Mouse (Mus musculus) spleen, adult 12 weeks (tissue): ENCODE measurements around the gene Mrtfa.

Source experiments
- DNase-seq: peaks from one replicate; pipeline ENCODE4 v3.0.0; 2022; ENCODE audit warnings: low spot score

The Mrtfa gene

DNA sequence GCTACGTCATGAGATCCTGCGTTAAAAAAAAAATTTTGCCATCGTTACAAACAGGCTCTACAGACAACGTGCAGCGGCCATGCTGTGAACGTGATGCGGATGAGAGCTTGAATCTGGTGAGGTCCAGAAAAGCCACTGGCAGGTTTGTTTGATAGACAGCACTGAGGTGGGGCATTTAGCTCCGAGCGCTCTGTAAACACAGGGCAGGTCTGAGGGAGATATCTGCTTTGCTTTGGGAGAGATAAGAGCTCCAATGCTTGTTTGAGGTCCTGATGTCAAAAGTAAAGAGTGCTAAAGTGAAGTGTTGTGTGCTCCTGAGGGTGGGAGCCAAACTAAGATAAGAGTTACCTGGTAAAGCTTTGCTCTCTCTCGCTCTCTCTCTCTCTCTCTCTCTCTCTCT lies 6.6 kb upstream of the Mrtfa start:
- DNase-seq = no peak

DNA sequence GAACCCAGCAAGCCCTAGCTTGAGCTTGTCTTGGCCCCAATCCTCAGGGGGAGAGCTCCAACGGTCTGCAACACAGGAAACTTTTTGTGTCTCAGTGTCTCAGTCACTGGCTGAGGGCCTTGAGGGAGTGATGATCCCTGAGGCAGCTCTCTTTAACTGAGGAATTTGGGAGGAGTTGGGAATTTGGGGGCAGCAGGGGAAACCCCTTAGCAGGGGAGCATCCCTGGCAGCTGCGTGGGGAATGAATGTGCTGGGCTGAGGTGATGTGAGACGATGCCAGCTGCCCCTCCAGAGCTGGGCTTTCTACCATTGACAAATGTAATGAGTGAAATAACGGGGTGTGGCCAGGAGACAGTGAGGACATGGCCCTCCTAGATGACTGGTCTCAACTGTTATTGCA lies 4.9 kb upstream of the Mrtfa start:
- no peak for DNase-seq

DNA sequence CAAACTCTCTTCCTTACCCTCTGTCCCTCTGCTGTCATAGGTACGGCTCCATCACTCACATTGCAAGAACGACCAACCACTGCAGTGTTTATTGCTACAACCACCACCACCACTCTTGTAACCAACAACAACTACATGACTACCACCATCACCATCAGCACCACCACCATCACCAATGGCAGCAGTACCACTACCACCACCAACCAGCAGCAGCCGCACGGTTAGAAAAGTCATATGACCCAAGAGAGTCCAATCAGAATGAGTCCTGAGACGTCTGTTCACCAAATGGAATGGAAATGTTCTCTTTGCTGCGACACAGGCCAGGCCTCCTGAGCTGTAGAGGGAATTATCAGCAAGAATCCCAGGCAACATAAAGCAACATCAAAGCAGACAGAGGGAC lies 4.2 kb upstream of the Mrtfa start:
- no peak for DNase-seq

DNA sequence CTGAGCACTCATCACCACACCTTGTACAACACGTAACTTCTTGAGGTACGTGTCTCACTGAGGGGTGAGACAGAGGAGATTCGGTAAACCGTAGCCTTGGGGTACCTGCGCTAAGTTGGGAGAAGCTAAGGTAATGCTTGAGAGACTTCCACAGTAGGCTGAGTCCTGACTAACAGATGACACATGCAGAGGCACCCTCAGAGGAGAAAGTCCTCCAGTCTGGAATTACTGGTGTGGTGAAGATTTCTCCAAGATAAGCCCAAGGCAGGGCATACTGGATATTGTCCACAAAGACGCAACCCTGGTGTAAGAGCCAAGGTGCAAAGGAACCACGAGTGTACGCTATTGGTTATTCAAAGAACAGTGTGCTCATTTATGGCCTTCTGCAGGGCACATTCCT lies 2.3 kb upstream of the Mrtfa start:
- no peak for DNase-seq

DNA sequence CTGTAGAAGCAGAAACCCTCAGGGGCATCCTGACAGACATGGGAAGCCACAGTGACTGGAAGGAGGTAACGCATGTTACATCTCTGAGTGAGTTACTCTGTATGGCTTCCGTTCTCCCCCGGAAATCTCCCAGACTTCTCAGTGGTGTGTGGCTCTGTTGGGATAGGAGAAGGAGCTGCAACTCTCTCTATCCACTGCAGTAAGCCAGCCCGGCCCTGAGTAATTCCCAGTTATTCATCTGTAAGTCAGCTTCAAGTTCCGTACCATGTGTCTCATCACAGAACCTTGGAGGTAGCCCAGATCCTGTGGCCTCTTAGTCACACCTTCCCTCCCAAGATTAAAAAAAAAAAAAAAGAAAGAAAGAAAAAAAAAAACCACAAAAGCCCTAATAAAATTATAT lies 1.8 kb upstream of the Mrtfa start:
- DNase-seq = no peak

DNA sequence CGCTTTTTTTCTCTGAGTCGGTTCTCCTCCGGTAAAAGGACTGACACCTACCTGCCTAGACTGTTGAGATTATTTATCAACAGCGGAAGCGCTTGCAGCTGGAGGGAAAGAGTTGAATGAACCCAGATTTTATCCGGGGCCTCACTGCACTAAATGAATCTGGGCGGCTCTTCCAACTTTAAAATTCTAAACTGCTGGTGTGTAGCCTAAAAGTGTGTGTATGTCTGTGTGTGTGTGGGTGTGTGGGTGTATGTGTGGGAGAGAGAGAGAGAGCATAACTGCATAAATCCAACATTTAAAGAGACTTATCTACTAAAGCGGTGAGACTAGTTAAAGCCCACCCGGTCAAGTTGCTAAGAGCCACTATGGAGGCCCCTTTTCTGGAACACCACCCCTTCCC lies 746 bp upstream of the Mrtfa start:
- DNase-seq = no peak

DNA sequence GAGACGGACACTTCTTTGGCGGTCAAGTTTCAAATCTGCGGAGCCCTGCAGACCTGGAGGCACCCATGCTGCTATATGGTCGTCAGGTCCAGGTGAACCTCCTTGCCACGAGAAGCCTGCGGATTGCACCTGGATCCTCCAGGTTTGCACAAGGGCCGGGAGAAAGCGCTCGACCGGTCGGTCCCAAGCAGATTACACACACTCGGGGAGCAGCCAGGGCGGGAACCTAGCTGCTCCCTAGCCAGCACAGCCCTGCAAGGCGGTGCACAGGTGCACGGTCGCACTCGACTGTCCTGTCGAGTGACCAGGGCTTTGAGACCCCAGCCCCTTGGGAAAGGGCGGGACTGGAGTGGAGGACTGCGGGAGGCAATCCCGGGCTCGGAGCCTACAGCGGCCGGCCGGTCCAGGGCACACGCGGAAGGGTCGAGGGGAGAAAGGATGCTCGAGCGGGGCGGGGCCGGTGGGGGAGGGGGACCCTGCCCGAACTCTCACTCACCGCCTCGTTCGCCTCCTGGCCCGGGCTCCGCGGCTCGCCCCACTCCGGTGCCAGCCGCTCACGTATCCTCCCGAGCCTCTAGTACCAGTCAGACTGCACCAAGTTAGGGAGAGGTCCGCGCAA lies 437 bp downstream of the Mrtfa start:
- peak; percentile 14 for DNase-seq

DNA sequence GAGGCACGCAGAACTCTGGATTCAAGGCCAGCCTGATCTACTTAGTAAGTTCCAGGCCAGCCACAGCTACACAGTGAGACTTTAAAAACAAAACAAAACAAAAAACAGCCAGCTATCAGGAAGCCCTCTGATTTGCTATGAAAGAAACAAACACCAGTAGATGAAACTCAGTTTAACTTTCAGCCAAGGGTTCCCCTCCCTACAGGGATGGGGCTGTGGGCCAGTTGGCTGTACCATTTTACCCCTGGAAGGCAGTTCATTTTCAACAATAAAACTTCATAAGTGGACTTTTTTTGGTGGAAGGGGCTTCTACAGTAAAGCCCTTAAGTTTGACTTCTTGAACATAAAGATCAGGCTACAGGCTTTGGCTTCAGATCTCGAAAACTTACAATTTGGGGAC lies 1.5 kb downstream of the Mrtfa start:
- no peak for DNase-seq

DNA sequence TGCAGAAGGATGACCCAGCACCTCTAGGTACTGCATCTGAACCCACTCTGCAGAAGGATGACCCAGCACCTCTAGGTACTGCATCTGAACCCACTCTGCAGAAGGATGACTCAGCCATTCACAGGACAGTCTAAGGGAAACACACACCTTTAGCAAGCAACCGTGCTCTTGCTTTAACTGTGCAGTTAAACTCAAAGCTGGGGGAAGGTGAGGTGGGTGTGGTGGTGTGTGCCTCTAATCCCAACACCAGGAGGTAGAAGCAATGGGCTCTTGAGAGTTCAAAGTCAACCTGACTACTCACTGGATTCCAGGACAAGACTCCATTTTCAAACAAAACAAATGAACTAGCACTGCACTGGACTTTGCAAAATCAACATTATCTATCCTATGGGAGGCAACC lies 5.6 kb downstream of the Mrtfa start:
- no peak for DNase-seq

DNA sequence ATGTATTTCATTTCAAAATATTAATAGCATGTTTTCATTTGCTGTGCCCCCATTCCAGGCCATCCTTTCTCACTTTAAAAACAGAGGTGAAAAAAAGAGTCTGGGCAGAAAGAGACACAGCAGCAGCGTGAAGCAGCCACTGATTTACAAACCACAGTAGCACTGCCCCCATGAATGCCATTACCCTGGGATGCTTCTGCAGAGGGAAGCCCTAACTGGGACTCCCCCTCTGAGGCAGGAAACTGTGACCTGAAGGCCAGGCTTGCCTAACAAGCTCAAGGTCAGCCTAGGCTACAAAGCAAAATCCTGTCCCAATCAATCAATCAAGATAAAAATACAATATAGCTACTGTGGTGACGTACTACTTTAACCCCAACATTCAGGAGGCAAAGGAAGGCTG lies 9.3 kb downstream of the Mrtfa start:
- no peak for DNase-seq

DNA sequence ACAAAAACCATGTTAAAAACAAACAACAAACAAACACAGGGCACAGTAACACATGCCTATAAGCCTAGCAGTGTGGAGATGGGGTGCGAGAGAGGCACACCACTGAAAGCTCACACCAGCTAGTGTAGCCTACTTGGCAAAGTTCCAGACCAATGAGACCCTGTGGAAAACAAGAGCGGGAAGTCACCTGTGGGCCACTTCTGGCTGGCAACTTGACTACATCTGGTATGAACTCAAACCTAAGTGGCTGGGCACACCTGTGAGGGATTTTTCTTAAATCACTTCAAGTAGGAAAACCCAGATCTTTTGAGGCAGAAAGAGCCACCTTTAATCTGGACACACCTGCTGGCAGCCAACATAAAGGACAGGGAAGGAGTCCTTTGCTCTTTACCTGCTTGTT lies 11.0 kb downstream of the Mrtfa start:
- DNase-seq = no peak

DNA sequence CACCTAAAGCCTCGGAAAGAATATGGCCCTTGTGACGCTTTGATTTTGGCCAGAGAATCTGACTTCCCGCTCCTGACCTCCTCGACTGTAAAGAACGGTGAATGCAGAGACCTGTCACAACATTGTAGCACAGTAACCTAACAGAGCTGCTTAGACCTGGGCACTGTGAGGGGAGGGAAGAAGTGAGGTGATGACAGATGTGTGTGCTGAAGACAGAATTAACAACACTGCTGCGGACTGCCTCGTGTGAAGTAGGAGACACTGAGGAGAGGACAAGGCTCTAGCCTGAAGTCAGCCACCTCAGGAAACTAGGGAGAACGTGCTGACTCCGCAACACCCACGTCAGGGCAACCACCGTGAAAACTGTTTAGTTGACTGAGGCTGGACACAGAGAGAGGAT lies 11.9 kb downstream of the Mrtfa start:
- DNase-seq = no peak

DNA sequence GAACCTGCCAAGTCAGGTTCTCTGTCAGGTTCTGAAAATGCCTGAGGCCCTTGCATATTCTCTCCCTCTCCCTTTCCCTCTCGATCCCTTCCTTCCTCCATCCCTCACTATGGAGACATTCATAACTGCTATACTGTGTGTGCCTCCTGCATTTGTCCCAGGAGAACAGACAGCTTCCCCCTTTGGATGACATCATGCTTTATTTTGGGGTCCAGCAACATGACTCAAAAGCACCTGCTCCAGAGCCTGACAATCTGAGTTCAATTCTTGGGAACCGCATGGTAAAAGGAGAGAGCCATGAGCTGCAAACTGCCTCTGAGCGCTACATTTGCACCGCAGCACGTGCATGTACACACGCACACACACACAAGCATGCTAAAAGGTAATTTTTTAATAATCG lies 12.7 kb downstream of the Mrtfa start:
- no peak for DNase-seq

DNA sequence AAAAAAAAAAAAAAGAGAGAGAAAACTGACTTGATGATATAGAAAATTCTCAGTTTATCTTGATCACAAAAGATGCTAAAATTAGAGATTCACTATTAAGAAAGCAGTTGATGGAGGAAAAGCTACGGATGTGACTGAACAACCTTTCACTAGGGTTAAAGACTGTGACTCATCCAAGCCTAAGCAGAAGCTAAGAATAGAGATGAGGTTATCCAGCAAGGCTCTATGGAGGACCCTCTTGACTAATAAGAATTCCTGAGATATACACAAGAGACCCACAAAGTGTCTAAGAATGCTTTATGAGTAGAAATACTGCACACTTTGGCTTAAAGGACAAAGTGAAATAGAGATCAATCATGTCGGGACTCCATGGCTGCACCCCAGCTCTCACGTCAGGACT lies 14.9 kb downstream of the Mrtfa start:
- no peak for DNase-seq

DNA sequence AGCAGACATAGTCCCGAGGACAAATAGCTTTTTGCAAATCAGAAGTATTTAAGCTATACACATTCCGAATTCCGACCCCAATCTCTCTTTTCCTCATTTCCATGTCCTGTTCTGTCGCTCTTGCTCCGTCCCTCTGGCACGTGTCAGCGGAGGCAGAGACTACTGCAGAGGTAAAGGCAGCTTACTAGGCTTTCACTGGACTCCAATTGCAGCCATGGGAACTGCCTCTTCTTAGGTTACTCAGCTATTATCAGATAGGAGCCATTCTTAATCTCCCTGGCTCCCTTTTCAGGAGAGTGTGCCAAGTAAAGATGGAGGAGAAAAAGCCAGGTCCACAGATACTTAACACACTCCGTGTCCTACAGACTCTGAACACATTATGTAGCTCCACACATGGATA lies 18.3 kb downstream of the Mrtfa start:
- DNase-seq = no peak

DNA sequence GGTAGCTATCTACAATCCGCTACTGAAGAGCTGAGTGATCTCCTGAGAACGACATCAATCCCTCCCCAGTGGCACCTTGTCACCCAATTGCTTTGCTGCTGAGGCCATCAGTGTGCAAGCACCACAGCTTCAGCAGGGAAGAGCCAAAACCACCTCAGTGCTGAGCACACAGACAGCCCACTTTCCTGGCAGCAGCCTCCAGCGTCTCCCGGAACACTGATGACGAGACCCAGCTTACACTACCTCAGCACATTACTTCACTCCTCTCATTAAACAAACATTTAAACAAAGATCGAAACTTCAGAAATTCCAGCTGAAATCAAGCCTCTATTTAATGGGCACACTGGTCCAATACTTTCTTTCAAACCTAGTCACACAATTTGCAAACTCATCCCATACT lies 21.8 kb downstream of the Mrtfa start:
- no peak for DNase-seq

DNA sequence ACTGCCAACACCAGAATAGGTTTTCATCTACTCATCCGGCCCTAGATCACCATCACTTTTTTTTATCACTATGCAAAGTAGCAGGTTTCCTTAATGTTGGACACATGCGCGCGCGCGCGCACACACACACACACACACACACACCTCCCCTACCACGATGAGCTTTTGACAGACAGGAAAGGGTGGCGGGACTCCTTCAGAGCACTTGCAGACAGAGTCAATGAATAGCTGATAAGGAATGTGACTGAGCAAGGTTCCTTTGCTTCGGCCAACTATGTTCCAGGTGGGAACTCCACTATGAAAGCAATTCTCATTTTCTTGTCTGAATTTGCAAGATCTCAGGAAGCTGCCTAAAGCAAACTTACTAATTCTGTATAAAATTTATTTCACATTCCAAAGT lies 22.7 kb downstream of the Mrtfa start:
- no peak for DNase-seq

DNA sequence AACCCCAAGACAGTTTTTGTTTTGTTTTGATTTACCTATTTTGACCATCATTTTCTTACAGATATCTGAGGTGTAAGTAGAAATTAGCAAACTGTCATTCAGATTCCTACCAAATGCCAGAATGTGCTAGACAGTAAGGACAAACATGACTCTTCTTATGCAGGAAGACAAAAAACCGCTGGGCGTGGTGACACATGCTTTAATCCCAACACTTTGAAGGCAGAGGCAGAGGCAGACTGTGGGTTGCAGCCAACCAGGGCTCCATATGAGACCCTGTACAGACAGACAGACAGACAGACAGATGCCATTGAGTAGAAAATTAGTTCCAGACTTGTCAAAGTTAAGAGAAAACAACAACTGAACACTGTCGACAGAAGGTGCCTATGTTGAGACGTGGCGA lies 24.3 kb downstream of the Mrtfa start:
- no peak for DNase-seq

DNA sequence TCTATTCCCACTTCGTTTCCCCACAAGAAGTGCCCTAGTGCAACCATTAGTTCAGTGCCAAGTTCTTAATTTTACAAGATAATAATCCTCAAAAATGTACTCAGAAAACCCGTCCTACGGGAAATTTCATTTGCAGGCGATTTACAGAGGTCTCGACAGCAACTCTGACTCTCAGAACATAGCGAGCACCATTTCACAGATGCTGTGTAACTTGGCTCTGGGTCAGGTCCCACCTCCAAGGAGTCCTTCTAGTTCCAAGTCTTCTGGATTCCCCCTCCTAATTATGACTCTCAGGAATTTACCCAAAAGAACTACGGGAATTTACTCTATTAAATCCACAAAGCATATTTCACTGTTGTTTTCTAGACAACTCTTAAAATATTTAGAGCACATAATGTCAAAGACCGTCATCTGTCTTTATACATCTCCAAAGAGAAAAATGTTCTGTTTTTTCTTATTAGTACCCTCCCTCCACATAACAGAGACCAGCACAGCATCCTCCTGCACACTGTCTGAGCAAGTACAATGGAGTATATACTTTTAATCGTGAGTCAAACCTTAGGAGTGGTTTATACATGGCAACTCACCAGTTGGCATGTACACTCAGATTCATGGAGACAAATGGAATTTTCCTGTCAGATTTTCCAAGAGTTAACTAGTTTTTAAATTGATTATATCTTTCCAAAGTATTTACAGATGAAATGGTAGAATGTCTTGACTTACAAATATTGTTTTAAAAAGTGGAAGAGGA lies 25.8 kb downstream of the Mrtfa start:
- no peak for DNase-seq

DNA sequence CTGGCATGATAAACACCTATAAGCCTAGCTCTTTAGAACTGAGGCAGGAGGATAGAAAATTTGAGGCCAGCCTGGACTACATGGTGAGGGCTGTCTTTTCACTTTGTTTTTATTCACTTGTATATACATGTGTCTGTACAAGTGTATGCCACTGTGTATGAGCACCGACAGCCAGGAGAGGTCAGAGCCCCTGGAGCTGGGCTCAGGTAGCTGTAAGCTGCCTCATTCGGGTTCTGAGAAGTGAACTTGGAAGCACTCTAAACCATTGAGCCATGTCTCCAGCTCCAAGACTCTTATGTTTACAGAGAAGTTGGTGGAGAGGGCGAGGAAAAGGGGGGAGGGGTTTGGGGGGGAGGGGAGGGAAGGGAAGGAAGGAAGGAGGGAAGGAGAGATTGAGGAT lies 29.0 kb downstream of the Mrtfa start:
- no peak for DNase-seq

DNA sequence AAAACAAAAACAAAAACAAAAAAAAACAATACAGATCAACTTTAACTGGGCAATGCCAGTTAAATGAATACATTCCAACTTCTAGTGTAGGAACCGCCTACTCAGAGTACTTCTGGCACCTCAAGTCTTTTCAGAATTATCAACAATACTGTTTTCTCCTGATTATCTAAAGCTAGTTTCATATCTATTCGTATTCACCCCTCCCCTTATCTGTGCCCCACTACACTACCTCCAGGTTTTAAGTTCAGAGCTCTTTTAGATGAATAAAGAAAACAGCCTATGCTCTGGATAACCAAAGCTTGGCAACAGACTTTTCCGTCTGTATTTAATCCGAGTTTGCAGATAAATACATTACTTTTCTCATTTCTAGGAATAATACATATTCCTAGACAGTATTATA lies 29.9 kb downstream of the Mrtfa start:
- no peak for DNase-seq

DNA sequence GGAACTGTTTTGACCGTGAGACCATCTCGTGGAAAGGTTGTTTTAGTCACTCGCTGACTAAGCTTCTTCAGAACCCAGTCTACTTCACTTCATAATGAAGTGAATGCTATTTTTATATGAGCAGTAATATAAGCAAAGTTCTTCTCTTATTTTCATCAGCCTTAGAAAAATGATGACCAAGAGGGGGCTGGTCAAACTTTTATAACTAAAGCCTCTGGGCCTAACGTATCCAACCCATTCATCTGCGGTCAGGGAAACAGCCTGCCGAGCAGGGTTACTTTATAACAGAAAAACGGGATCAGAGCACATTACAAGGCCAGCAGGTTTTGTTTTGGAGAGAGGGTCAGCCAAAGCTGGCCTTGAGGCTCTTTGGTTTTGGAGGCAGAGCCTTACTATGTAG lies 31.3 kb downstream of the Mrtfa start:
- DNase-seq = no peak

DNA sequence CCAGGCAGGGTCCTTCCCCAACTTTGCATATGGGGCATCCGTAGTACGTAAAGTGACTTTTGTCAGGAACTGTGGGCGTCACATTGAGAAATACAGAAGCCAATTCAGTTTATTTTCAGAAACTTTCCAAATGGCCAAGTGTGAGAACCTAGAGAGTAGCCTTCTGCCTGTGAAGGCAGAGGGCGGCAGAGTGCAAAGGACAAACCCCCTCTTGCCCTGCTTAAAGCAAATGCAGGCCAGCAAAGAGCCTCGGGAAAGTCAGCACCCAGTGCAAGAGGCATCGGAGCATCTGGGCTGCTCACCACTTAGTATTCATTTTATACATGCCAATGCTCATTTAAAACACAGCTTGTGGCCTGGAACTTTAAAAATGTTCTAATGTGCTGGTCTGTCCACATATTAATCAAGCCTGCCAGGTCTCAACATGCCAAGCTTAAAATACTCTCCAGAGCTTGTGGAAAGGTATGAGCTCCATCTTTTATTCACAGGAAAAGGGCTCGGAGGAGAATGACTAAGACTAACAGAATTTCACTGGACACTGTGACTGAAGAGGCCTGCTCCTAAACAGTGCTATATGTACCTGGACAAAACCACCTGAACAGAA lies 31.9 kb downstream of the Mrtfa start:
- no peak for DNase-seq

DNA sequence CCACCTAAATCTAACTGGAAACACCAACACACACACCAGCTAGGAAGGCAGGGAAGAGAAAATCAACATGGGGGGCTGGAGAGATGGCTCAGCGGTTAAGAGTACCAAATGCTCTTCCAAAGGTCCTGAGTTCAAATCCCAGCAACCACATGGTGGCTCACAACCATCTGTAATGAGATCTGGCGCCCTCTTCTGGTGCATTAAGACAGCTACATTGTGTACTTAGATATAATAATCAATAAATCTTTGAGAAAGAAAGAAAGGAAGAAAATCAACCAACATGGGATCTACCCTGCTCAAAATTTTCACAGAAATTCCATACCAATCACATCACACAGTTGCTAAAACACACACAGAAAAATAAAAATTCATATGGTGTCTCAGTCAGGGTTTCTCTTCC lies 34.1 kb downstream of the Mrtfa start:
- DNase-seq = no peak
